Mouse (Mus musculus) right cerebral cortex, adult 18-20 months (tissue): Measurements from ENCODE around the gene Emsy.

Experiments
- DNase-seq: peaks from one replicate; pipeline ENCODE4 v3.0.0; 2022; ENCODE audit warnings: mixed read lengths

The Emsy gene

DNA sequence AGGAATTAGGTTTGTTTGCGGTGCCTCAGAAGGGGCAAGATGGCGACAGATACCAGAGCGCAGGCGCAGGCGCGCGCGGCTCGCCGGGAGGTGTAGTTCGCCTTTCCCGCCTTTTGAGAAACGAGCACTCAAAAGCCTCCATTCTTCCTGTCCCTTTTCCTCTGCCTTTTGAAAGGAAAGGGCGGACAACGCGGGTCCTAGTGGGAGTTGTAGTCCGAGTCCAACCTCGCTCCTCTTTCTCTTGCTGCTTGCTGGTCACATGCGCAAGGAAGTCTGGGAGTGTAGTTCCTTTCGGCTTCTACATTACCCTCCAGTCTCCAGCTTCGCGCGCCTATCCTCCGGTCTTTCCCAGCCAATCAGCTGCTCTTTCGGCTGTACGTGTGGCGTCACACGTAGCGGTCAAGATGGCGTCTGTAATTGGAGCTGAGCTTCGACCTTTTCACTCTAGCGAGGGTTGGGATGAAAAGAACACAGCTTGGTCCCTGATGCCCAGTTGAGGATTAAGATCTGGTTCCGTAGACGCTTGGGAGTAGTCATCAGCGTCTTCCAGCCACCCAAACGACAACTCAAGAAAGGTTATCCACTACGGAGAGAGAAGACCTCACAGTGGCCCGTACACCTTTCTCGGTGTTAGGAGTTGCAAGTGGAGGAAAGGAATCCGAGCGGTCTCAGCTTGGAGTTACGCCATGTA lies at the start of gene Emsy:
TSS of gene Emsy (minus strand) at position 253 of the 691 bp plus-strand sequence.
- DNase-seq: peak; percentile 99

DNA sequence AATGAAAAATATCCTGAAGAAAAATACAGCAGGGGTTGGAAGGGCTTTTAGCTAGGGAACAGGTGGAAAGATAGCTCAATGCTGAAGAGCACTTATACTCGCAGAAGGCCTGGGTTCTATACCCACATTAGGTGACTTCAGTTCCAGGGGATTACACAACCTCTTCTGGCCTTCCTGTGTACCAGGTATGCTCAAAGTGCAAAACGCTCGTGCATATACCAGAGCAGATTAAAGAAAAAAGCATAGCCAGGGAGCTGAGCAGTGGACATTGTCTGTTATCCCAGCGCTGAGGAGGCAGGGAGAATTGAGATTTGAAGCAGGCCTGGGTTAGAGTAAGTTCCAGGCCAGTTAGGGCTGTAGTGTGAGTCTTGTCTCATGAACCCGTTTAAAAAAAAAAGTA lies 47.7 kb upstream of the Emsy start:
- DNase-seq: no peak

DNA sequence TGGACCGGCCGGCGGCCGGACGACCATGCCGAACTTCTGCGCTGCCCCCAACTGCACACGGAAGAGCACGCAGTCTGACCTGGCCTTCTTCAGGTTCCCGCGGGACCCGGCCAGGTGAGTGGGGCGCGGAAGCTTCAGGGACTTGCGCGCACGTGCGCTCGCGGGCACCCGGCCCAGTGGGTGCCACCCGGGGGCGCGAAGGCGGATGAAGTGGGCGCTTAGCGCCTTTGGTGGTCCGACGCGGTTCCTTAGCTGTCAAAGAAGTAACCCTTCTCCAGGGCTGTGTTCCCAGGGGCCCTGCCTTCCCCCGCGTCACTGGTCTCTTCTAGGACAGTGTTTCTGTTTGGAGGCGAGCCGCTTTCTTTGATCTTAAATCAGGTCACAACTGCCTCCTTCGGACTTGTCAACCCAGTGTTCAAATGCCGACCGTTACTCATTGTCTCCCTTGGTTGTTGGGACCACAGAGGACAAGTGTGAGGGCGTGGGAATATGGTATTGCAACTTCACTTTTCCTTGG lies 46.8 kb upstream of the Emsy start:
- no peak for DNase-seq

DNA sequence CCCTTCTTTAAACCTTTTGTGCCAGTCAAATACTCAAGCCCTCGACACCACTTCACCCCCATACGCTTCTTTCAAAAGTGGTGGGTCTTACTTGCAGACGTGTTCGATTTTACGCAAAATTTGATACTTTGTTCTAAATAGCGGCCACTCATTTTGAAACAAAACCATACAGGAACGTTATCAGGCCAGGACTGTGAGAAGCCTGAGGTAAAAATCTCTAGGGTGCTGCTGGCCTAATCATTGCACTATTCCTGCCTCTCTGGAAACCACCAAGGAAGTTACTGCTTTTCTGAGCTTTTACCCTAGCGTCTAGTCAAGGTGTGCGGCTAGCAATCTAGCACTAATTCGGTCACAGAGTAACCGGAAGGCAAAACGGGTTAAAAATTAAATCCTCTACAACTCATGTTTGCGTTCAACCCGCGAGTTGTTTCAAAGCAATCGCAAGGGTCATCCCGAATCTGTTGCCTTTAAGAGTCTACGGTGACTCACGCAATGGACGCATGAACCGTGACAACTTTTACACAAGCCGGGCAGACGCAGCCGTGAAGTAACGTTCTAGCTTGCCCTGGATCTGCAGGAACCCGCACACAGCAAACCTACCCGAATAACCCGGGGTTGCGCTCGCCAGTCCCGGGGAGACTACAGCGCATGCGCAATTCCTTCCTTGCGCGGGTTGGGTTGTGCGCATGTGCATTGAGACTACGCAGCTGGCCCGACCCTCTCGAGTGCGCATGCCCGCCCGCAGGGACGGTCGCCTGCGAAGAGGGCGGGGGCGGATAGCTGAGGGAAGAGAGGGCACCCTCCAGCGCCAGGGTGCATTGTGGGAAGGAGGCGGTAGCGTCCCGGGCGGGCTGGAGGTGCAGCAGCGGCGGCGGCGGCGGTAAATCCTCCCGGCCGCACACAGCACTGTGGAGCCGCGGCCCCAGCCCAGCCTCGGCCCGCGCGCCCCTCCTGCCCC lies 46.0 kb upstream of the Emsy start, which contains the start of gene Thap12:
TSS of gene Thap12 (plus strand) at position 821 of the 958 bp plus-strand sequence.
- peak; percentile 99 for DNase-seq

DNA sequence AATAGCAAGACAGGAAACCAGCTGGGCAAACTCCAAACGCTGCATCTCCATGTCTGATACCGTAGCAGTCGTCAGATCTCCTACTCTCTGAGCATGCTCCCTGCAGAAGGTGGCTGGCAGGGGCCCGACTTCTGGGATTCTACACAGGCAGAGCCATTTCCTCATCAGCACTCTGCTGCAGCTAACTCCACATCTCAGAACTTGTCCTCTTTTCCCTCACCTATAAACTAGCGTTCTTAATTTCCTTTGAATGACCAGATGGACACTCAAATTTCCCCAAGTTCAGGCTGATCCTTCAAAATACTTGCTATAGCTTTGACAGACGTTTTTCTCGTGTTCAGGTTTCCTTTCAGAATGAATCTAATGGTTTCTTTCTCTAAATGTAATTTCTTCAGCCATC lies 45.2 kb upstream of the Emsy start:
- no peak for DNase-seq

DNA sequence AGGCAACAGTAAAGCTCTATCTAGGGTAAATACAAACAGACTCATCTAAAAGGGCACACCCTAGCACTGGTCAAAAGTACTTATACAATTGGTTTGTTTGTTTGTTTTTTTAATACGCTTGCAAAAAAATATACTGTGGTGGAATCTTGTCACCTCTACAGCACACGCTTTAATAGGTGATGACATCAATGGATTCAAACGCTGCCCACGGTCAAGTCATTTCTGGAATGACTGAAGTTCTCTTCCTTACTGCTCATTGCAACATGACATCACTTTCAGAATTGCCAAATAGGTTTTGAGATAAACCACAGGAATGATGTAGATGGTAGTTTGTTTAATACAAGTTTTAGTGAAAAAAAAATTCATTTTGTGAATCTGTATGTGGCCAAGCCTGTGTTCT lies 42.0 kb upstream of the Emsy start:
- DNase-seq: no peak

DNA sequence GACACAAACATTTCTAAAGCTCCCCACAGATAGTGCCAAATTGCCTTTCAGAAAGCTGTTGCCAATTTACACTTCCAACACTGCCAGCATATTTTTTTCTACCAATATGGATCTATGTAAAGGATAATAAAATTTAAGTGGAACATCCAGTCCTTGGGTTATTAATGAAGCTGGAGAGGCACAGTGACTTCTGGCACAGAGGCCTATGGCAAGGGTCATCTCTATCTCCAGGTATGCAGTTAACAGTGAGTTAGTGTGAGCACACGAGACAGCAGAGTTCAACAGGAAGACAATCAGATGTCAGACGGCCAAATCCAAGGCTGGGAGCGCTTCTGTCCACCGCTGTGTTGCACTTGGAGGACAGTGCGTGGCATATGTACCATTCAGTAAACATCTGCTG lies 41.5 kb upstream of the Emsy start:
- DNase-seq: no peak

DNA sequence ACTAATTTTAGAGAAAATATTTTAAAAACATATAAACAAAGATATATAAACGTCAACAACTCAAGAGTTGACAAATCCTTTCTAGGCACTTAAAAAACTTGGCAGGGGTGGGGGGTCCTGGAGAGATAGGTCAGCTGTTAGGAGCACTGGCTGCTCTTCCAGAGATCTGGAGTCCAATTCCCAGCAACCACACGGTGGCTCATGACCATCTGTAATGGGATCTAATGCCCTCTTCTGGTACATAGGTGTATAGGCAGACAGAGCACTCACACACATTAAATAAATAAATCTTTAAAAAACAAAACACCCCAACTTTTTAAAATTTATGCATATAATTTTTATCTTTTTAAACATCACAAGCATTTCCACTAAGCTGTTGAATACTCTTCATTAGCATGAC lies 40.9 kb upstream of the Emsy start:
- no peak for DNase-seq

DNA sequence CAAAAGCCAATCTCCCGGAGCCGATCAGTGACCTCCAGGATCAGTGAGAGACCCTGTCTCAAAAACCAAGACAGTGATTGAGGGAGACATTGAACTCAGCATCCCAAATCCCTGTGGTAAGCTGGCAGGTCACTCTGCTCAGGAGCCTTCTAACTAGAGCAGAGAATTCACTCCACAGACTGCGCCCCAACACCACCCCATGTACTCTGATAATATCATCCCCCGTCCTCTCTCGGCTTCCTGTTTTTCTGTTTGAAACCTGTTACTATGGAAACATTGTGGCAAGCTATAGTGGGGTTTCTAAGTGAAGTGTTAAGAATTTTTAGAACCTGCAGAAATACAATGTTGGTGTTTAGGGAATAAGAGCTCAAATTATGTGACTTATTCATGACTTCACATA lies 37.5 kb upstream of the Emsy start:
- peak; percentile 46 for DNase-seq

DNA sequence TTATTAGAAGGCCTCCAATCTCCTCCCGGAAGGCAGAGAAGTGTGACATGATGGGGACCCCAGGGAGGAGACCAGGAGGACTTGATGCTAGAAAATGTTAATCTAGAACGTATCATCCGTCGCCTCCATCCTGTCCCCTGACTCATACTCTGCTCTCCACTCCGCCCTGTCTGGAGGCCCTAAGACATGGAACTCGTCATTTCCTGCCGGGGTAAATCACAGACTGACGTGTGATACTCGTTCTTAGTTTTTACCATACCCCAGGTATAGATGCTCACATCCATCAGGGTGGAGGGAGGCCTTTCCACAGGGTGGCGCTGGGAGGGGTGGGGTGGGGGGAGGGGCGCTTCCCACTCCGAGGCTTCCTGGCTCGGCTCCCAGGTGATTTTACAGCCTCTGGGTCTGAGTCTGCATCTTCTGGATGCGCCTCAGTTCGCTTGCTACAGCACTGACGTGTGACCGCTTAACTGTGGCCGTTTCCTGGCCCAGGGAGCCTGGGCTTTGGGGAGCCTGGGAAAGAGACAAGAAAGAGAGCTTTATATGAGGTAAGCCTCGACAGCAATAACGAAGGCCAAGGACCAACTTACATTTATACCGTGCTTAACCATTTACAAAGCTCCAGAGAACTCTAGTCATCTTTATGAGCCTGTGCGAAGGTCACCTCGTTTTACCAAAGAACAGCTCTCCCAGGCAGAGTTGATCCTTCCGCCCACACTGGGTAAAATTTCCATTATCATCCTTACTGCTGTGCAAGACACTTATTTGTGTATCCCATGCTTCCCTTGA lies 36.4 kb upstream of the Emsy start:
- no peak for DNase-seq

DNA sequence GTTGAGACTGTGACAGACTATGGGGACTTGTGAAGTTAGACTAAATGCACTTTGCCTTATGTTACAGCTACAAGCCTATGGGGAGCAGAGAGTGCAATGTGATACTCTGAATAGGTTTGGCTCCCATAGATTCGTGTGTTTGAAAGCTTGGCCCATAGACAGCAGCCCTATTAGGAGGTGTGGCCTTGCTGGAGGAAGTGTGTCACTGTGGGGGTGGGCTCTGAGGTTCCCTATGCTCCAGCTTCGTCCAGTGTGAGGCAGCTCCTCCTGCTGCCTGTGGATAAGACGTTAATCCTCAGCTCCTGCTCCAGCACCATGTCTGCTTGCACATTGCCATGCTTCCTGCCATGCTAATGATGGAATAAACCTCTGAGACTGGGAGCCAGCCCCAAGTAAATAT lies 34.2 kb upstream of the Emsy start:
- DNase-seq: no peak

DNA sequence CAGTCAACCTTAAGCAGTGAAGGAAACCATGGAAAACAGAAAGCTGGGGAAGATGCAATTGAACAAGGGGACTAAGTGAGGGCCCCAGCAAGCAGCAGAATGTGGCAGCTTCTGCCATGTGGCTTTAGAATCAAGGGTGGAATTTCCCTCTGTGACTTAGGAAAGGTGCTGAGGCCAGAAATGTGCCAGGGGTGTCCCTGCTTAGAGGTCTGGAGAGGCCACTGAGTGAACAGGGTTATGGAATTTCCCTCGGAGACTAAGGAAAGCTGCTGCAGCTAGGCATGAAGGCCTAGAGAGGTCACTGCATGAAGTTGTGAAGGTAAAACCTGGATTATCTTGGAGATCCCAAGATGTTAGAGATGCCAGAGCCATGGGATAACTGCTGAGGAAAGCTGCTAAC lies 33.5 kb upstream of the Emsy start:
- no peak for DNase-seq

DNA sequence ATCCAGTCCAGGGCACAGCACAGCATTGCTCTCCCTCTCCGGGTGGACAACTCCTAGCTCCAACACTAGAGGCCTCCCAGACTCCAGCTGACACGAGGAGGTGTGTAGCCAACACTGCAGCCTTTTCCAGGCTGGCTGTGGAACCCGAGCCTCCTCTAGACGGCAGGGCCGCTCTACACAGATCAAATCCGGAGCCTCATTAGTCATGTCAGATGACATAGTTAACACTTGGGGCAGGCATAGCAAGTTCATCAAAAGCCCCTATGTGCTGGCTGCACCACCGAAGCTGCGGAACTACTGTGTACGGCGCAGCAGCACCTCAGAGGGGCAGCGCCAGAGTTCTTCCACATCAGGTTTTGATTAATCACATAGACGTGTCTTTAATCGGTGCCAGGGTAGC lies 29.3 kb upstream of the Emsy start:
- DNase-seq: no peak

DNA sequence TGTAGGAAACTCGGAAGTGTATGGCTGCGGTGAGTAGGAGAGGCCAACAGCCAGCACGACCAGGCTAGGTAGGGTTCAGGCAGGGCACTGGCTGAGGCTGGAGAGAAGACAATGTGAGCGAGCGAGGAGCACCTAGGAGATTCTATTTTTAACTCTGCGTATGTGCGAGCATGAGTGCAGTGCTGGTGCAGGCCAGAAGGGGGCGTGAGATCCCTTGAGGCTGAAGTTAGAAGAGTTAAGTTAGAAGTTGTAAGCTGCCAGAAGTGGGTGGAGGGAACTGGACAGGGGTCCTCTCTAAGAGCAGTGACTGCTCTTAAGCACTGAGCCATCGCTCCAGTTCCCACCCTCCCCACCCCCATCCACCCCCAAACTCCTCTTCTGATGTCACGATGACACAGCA lies 26.2 kb upstream of the Emsy start:
- DNase-seq: no peak

DNA sequence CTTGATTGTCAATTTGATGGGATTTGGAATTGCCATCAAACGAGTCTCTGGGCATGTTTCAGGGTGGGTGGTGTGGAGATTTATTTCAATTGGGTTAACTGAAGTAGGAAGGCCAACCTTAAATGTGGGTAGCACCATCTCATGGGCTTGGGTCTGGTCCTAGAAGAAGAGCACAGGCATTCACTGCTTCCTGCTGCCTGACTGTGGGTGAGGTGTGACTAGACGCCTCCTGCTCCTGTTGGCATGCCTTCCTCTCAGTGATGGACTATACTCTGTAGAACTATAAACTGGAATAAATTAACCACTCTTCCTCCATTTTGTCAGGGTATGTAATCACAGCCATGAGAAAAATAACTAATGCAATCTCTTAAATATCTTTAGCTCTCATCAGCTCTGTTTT lies 24.1 kb upstream of the Emsy start:
- no peak for DNase-seq

DNA sequence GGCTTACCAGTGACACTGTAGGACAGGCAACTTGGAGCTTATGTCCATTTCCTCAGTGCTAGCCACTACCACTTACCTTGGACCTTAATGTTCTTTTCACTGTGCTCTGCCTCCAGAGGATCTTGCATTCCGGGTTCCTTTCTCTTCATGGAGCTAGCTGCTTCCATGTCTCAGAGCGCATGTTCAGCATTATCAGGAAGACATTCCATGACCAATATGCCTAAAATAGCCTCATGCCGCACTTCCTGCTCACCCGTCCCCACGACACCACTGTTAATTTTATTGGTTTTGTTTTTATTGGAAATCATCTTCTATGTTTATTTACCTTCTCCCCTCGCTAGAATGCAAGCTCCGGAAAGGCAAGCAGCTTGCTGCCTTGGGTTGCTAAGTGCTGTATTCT lies 21.9 kb upstream of the Emsy start:
- DNase-seq: no peak

DNA sequence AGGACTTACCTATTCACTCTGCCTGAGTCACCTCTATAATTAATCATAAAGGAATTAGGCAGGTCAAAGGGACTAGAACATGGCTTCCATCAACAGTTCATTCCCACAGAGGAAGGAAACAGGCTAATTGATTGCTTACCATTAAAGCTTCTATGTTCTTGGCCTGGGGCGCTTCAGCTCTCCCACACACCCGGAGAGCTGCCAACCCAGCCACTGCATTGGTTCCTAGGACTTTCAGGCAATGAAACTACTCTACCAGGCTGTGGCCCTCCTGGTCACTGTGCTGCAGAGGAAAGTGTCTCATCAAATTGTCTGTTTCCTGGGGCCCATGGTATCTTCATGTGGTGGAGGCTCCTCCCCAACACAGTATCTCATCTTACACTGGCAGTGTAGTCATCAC lies 20.9 kb upstream of the Emsy start:
- DNase-seq: no peak

DNA sequence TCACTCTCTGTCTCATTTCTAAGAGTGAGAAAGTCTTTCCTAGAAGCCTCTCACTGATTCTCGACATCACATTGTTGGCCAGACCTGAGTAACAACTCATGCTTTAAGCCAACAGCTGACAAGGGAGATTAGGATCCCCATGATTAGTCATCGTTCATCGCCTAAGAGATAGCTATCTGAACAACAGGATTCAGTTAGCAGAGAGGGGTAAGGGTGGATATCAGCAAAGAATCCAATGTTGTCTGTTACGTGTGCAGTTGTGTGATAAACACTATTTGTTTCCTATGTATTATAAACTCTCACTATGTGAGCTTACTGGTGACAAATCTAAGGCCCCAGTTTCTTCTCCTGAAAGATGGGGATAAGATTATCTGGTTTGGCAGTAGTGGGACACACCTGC lies 17.8 kb upstream of the Emsy start:
- DNase-seq: no peak

DNA sequence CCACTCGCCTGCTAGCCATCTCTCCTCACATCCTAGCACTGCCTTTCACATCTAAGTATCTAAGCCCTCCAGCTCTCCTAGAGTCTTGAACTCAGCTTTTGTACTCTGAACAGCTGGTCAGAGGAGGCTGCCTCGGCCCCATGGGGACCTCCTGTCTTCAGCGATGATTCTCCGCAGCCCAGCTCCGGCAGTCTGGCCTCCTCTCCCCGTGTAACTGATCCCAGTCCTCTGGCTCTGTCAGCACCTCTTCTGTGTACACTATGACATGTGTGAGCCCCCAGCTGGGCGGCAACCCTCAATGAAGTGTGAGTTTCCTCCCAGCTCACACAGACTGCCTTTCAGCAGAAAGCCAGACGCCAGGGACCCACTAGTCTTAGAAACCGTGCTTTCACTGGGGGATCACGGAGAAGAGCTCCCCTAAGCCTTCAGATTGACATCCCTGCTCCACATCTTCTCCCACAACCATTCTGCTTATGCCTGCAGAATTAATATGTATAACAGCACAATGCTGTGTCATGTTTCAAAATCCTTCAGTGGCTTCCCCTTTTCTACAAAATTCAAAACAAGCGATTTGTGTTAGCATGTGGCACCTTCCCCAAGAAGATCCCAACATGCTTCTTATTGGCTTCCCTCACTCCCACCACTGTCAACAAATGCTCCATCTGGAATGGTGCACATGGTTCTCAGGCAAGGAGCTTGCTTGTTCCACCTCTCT lies 15.8 kb upstream of the Emsy start:
- DNase-seq: no peak

DNA sequence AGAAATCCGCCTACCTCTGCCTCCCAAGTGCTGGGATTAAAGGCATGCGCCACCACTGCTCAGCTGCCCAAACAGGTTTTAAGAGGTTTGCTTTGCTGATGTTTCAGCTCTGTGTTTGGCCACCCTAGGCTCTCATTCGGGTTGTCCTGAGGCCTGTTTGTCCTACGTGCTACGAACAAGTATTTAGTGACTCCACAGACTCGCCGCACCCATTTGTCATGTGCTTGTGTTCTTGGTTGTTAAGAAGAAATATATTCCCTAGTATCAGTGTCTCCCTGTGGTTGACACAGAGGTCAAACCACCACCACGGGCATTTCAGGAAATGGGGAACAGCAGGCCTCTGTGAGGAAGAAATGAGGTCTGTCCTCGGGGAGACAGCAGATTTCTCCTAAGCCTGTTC lies 14.8 kb upstream of the Emsy start:
- no peak for DNase-seq

DNA sequence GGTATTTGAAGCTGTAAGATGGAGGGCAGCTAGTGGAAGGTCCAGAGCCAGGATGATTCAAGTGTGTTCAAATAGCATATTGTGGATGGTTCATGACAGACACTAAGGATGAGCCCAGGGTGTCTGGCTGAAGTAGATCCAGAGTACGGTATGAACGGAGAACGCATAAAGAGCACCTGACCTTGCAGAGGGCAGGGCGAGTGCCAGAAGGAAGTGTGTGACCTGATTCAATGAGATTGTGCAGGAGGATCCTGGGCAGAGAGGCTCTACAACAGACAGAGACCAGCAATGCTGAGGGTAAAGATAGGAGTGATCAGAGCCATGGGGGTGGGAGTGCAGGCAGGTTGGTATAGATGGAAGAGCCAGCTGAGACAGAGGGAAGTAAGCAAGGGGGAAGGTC lies 14.2 kb upstream of the Emsy start:
- DNase-seq: no peak

DNA sequence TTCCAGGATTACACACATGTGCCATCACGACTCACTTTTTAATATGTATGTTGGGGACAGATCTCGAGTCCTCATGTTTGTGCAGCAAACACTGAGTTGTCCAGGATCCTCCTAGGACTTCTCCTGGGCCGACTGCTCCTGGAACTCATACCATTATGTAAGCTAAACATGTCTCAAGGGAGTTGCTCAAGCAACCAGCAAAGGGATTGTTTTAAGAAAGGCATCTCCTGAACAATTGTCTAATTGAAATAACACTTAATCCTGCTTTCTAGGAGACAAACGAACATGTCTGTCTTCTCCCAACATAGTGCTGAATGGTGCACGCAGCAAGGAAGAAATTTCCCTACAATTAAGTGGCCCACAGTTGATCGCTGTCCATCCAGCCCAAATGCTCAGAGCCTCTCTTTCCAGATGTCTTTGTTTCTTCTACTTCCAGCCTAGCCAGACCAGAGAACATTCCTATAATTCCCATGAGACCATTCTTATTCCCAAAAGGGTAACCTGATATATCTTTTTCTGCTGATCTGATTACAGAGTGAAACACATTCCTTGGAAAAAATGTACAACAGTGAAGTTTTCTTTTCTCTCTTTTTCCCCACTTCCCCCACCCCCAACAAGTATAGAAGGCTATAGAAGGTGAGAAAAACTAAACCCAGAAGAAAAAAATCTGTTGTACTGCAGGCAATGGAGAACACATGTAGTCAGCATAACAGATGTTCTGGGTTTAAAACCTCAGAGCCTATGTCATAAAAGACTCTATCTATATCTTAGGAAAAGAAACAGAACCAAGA lies 11.6 kb upstream of the Emsy start:
- DNase-seq: no peak
